Mouse (Mus musculus) CD4-positive, CD25-positive, alpha-beta regulatory T cell, adult 2 months (primary cell): ENCODE measurements around the gene Acvr1.

Experiments
- DNase-seq: peaks from one replicate; pipeline ENCODE4 v3.0.0-alpha.2; 2012; ENCODE audit warnings: low read depth, low spot score

Gene Acvr1

DNA sequence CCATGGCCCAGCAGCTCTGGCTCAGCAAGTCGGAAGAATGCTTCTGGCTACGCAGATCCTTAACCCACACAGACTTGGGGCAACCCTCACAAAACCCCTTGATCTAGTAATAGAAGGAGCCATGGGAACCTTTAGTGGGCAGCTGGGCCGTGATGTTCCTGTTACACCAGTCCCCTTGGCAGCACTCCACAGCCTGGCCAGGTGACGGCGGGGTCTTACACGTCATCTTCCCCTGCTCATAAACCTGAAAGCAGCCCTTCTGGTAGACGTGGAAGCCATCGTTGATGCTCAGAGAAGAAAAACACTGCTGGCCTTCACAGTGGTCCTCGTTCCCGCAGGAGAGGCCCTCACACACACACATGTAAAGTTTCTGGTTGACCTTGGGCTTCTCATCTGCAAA lies 87.4 kb downstream of the Acvr1 start:
- DNase-seq, result no peak

- no peak for DNase-seq
Measured at GRCm38 (mm10) chr2:58478144-58478543, 88.8 kb downstream of the Acvr1 start.

GRCm38 (mm10) chr2:58476956-58477715 lies 89.8 kb downstream of the Acvr1 start:
- DNase-seq, result peak; percentile 59

GRCm38 (mm10) chr2:58475578-58475977 lies 91.4 kb downstream of the Acvr1 start:
- no peak for DNase-seq

DNA sequence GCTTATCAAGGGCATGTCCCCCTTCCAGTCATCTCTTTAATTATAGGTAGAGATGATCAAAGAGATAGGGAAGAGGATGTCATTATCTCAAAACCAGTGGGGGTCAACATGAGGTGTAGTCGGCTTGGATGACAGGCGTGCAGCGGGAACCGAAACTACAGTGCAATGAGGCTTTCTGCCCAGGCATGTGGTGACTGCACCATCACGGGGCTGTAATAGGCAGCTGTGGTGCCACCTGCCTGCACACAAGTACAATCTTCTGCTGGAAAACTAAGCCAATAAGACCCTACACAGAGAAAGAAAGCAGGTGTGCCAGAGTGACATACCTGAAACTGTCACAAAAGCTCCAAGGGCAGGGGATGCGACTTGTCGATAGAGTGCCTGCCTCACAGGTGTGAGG lies 96.7 kb downstream of the Acvr1 start:
- DNase-seq, result no peak

DNA sequence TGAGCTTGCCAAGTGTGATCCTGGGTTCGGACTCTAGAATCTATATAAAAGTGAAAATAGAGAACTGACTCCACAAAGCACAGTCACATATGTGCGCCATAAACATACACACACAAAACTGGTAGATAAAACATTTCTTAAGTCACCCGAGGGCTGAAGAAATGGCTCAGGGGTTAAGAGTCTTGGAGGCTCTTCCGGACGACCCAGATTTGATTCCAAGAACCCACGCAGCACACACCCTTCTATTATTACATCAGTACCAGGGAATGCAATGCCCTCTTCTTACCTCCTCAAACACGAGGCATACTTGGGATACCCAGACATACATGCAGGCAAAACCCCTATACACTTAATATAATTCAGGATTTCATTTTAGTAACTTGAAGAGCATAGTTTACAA lies 97.1 kb downstream of the Acvr1 start, which contains the start of gene Gm17409:
Gm17409 (plus strand) TSS at position 301 of the 400 bp plus-strand sequence.
- DNase-seq, result no peak

DNA sequence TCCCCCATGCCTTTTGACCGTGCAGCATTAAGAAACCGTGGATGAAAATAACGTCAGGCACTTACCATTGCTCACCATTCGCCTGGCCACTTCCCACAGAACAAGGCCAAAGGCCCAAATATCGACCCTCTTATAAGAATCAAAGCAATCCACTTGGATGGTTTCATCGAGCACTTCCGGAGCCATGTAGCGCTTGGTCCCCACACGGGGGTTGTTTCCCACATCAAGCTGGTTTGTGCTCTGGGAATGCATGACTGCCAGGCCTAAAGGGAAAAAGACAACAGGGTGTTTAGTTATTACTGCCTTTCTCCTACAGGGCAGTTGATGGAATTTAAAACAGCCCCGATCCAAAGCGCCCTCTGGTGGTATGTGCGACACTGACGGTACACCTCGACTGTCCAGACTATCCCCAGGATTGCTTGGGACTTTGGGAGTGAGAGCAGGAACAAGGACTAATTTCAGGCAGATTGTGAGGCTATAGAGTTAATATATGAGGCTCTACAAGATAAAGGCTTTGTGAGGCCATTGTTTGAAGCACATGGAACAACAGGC lies 108.1 kb downstream of the Acvr1 start:
- DNase-seq, result peak; percentile 57

GRCm38 (mm10) chr2:58457488-58457865 lies 109.5 kb downstream of the Acvr1 start:
- DNase-seq, result peak; percentile 16

GRCm38 (mm10) chr2:58456843-58457487 lies 110.0 kb downstream of the Acvr1 start:
- no peak for DNase-seq

DNA sequence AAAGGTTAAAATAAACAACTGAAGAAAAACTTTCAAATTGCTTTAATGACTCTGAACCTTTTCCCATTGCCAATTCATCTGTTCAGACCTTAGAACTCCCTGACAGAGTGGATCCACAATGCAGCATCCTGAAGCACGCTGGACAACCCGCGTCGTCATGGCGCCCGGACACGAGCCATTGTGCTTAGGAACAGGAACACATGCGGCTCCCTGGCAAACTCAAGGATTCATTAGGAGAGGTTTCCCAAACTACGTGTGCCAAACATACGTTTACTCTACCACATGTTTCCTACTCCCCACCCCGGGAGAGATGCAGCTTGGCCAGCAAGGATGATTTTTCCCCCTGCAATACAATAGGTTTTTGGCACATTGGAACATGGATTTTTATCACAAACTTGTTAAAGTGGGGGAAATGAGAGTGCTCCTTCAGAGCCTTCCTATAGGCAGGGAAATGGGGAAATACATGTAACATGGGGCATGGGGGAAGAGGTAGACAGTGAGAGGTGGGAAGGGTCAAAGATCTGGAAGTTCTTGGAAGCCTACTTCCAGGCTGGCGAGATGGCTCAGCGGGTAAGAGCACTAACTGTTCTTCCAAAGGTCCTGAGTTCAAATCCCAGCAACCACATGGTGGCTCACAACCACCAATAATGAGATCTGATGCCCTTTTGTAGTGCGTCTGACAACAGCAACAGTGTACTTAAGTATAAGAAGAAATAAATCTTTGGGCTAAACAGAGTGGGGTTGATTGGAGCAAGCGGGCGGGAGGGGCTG lies 112.7 kb downstream of the Acvr1 start:
- DNase-seq, result no peak

- no peak for DNase-seq
Measured at GRCm38 (mm10) chr2:58447001-58447400, 120.0 kb downstream of the Acvr1 start.

DNA sequence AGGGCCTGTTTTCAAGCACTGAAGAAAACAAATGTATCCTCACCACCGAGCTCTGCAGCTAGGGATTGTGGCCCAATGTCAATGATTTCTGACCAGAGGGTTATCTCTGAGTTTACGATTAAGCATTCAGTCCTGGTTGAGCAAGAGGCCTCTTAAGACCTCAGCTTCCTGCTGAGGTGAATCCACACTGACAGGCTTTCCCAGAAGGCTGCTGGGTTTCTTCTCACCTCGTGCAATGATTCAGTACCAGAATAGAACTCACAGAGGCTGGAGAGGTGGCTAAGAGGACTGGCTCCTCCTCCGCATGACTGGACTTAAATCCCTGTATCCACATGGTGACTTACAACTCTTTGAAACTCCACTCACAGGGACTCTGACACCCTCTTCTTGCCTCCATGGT lies 123.8 kb downstream of the Acvr1 start:
- no peak for DNase-seq

DNA sequence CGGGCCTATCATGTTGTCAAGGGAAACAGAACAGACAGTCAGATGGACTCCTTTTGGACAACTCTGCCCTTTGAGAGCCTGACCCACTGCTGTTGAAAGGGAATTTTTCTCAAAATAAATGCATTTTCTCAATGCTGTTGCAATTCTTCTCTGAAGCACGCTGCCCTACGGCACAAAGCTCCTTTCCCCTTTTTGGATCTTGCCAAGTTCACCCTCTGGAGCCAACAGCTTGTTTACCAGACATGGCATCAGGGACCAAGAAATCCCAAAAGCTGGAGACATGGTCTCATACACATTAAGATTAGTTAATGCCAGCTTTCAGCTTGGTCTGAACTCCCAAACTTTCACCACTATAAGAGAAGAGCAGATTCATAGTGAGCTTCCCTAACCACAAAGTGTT lies 130.0 kb downstream of the Acvr1 start:
- no peak for DNase-seq

DNA sequence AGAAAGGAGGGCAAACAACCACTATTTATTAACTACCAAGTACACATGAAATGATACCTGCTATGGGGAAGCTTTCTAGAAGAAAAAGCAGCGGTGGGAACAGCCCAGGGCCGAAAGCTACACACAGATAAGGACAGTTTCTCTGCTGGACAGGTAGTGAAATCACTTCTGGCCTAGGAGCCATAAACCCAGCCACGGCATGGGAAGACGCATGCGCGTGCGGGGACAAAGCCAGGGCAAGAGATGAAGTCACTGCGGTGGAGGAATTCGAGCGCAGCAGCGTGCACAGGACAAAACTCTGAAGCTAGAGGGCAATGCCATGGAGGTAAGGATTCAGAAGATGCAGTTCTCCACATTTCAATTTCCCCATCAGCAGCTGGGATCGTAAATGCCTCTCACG lies 131.4 kb downstream of the Acvr1 start:
- no peak for DNase-seq

GRCm38 (mm10) chr2:58434438-58434837 lies 132.5 kb downstream of the Acvr1 start:
- DNase-seq, result no peak

DNA sequence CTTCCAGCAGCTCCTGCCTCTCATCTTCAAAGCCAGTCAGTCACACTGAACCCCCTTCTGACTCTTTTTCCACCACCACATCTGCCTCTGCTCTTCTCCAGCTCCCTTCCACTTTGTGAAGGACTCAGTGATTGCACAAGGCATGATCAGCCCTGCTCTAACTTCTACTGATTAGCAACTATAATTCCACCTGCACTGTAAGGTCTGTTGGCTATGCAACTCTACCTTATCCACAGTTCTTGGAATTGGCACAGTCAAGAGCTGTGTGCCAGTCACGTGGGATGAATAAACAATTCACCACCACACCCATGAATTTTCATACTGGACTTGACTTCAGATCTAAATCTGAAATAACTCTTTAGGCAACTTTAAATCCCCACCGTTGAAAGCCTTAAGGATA lies 133.6 kb downstream of the Acvr1 start:
- DNase-seq, result no peak

GRCm38 (mm10) chr2:58432211-58432610 lies 134.7 kb downstream of the Acvr1 start:
- no peak for DNase-seq

GRCm38 (mm10) chr2:58425436-58426004 lies 141.4 kb downstream of the Acvr1 start:
- DNase-seq, result no peak

DNA sequence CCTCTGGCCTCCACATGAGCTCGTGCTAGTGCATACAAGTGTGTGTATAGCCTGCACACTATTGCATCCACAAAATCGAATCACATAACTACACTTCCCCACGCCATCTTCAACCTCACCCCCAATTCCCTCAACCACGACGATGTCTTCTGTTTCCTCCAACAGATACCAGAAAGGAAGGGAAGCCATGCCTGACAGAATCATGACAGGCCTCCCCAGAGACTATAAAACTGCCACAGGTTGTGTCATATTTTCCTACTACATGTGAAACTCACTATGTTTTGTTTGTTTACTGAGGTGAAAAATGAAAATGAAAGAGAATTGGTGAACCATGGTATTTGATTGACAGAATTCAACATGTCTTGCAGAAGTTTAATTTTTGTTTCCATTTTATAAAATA lies 143.6 kb downstream of the Acvr1 start:
- DNase-seq, result peak; percentile 6

- DNase-seq, result no peak
Measured at GRCm38 (mm10) chr2:58419571-58419970, 147.4 kb downstream of the Acvr1 start.

GRCm38 (mm10) chr2:58418109-58418508 lies 148.8 kb downstream of the Acvr1 start:
- DNase-seq, result no peak

DNA sequence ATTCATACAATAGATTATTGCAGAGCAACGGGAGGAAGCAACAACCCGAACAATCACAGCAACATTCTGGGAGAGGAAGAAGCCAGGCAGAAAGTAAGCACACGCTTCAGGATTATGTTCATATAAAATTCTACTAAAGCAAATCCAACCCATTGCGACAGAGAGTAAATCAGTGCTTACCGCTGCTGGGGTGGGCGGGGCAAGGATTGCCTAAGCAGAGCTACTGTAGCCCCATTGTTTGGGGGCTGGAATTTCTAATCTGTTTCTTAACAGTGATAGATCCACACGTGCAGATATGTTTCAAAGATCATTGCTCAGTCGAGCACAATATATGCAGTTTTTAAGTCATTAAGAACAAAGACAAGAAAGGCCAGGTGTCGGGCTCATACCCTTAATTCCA lies 149.3 kb downstream of the Acvr1 start:
- DNase-seq, result no peak
